Mouse (Mus musculus) bone marrow macrophage, adult 2 months (primary cell): ENCODE results near the gene Lgr4. TPM values are rescaled to one million over a fixed set of nuclear protein-coding genes. Genes with fewer than 3 reads are reported as not detected.
A peak's percentile ranks its signal among the peaks of the same experiment; 100 is the strongest.

Experiments
- H3K27ac ChIP-seq: 2 replicates; pipeline ENCODE4 v1.5.1; 2012; ENCODE audit warnings: low read depth, low read length; ENCODE audit not compliant: insufficient read depth
- H3K4me1 ChIP-seq: 2 replicates; pipeline ENCODE4 v1.6.1; 2012; ENCODE audit warnings: low read length; ENCODE audit not compliant: control insufficient read depth, insufficient read depth
- H3K4me3 ChIP-seq: 2 replicates; pipeline ENCODE4 v1.5.1; 2012; ENCODE audit warnings: mild to moderate bottlenecking, low read length, moderate library complexity; ENCODE audit not compliant: insufficient read depth
- CTCF ChIP-seq: IDR thresholded peaks from 2 replicates; pipeline ENCODE4 v1.5.1; 2012; ENCODE audit warnings: low read depth, mild to moderate bottlenecking, low read length, moderate library complexity
- POLR2A ChIP-seq: IDR thresholded peaks from 2 replicates; pipeline ENCODE4 v1.6.1; 2012; ENCODE audit warnings: mild to moderate bottlenecking, low read depth, low read length, borderline replicate concordance
- polyA plus RNA-seq: library from polyadenylated mRNA; stranded (reverse); fragments of >200 nt; gene quantifications from 2 replicates; pipeline ENCODE4 v1.2.4, GENCODE M21; 2012; ENCODE audit not compliant: missing spikeins, insufficient read depth, insufficient read length

Gene Lgr4
- polyA plus RNA-seq, 1 experiment, result 0.43 TPM

DNA sequence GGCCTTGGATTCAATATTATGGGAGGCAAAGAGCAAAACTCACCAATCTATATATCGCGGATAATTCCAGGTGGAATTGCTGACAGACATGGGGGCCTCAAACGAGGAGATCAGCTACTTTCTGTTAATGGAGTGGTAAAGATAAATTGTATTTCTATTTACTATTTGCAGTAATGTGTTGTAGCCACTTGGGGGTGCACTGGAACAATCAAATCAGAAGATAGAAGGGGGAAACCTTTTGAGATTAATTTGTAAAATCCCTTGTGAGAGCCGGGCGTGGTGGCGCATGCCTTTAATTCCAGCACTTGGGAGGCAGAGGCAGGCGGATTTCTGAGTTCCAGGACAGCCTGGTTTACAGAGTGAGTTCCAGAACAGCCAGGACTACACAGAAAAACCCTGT is 21.1 kb upstream of the Lgr4 start:
- Histone ChIP-seq H3K4me3 (no peak overlapping the region), H3K4me1 (peaks cover 19% of the 10 kb centered on the region), H3K27ac (no peak overlapping the region)
- no peak for TF ChIP-seq POLR2A
- TF ChIP-seq CTCF, result no peak

DNA sequence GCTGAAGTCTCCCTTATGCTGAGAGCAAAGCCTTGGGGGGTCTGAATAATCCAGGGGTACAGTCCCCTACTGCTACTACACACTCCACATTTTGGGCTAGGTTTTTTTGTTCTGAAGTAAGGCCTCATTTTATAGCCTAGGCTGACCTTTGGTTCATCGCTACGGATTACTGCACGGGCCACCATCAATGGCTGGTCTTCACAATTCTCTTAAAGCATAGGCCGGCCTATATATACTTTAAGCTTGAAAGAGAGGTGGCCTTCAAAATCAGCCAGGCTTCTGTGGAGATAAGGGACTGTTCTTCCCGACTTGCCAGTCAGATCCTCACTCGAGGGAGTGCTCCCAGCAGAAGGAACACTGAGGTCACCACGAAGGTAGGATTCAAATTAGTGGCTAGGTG is 14.6 kb upstream of the Lgr4 start:
- no peak overlapping the region for H3K4me3 ChIP-seq
- H3K4me1 ChIP-seq, result no peaks in the 10 kb centered on the region
- TF ChIP-seq POLR2A (no peak), CTCF (no peak)
- H3K27ac ChIP-seq, result no peak overlapping the region

DNA sequence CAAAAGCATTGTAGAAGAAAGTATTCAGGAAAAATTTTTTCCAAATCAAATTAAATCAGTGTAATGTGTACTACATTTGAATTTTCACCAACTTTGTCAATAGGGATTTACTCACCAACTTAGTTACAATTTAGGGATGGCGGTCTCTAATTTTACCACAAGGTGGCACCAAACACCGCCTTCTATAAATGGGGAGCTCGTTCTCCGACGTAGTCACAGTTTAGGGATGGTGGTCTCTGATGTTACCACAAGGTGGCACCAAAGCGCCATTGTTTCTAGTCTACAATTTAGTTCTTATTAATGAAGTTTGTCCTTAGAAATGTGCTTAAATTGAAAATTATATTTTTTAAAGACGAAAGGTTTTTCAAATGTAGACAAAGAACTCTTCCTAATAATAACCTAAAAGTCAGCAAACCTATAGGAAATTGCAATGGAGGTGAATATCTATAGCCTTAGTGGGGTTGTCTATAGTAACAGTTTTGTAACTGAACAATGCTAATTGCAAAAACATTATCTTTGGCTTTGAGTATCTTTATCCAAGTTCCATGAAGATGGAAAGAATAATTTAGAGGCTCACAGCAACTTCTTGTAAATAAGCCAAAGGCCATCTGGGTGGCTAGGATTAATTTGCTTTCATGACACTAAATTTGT is 13.2 kb upstream of the Lgr4 start:
- Histone ChIP-seq H3K4me3 (no peak overlapping the region), H3K4me1 (no peaks in the 10 kb centered on the region), H3K27ac (no peak overlapping the region)

DNA sequence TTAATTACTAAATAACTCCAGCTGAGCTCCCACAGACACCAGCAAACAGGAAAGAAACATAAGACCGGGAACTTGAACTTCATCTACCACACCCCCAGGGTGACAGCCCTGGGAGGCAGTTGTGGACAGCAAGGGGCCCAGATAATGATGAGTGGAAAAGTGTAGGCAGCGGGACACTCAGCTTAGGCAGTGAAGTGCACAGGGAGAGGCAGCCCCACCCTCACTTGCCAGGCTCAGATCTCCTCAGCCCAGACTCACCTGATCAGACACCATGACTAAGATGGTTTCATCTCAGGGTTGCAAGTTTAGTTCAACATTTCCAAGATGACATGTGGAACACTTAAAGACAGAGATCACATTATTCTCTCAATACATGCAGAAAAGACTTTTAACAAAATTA is 8.3 kb upstream of the Lgr4 start:
- Histone ChIP-seq H3K4me3 (no peak overlapping the region), H3K4me1 (no peaks in the 10 kb centered on the region), H3K27ac (no peak overlapping the region)
- TF ChIP-seq CTCF (no peak), POLR2A (no peak)

More for the DNA sequence above, 13.2 kb upstream of the Lgr4 start:
- no peak for TF ChIP-seq POLR2A
- TF ChIP-seq CTCF, result peak; percentile 42

DNA sequence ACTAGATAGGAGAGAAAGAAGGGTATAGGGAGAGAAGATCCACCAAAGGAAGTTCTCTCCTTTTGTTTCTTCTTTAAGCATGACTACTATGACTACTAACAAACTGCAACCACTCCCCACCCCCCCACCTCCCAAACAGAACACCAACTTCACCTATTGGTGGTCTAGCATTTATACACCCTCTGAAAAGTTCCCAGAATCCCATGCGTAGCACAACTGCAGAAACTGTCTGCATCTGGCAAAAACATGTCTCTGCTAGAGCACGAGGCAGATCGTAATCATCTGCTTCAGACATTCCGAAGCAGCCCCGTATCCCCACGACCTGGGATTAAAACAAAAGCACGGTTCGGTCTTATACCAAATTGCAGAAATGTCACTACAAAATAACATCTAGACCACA is 5.2 kb upstream of the Lgr4 start:
- no peaks in the 10 kb centered on the region for H3K4me1 ChIP-seq
- no peak overlapping the region for H3K27ac ChIP-seq
- TF ChIP-seq POLR2A (no peak), CTCF (no peak)
- no peak overlapping the region for H3K4me3 ChIP-seq

DNA sequence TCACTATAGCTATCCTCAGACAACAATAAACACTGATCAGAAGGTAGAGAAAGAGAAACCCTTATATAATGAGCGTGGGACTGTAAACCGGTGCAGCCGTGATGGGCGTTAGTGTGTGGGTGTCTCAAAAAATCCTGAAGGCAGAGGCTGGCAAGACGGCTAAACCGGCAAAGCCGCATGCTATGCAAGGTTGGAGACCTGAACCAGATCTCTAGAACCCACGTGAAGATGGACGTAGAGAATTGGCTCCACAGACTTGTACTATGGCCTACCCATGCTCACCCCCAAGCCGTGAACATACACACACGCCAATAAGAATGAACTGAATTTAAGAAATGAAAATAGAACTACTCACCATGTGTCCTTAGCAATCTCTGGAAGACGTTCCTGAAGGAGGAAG is 4.7 kb upstream of the Lgr4 start:
- no peak overlapping the region for H3K27ac ChIP-seq
- H3K4me1 ChIP-seq, result no peaks in the 10 kb centered on the region
- no peak overlapping the region for H3K4me3 ChIP-seq
- TF ChIP-seq POLR2A (no peak), CTCF (no peak)

DNA sequence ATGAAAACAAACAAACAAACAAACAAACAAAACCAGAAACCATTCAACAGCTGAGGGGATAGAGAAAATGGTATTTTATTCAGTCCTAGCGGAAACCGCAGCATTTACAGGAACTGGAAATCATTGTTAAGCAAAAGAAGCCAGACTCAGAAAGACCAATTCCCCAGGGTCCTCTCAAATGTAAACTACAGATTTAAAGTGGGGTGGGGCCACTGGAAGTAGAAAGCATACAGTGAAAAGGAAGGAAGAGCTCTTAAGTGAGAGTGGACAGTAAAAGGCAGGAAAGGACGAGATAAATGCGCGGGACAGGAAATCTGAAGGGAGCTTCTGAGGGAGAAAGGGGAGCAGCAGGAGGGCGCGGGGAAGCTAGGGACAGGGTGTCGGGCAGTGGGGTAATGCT is 4.2 kb upstream of the Lgr4 start:
- Histone ChIP-seq H3K4me1 (no peaks in the 10 kb centered on the region), H3K27ac (no peak overlapping the region), H3K4me3 (no peak overlapping the region)
- no peak for TF ChIP-seq POLR2A
- TF ChIP-seq CTCF, result no peak

DNA sequence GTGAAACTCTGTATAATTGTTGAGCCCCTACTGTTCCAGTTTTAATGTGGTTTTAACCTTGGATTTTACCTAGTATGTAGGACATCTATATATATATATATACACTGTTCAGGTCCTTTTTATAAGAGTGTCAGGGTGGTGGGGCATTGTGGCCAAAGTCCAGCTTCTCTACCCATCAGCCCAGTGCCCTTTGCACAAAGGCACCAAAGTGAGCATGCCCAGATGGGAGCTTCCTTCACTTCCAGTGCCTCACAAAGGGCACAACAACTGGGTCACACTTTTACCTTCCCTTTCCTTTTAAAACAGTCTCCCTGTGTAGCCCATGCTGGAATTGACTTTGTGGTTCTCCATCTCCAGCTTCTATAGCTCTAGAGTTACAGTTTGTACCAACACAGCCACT is 2.8 kb upstream of the Lgr4 start:
- peaks cover 2% of the 10 kb centered on the region; the same call in 1 of the 2 replicates for H3K4me1 ChIP-seq
- no peak overlapping the region for H3K27ac ChIP-seq
- TF ChIP-seq POLR2A (no peak), CTCF (no peak)
- no peak overlapping the region for H3K4me3 ChIP-seq

DNA sequence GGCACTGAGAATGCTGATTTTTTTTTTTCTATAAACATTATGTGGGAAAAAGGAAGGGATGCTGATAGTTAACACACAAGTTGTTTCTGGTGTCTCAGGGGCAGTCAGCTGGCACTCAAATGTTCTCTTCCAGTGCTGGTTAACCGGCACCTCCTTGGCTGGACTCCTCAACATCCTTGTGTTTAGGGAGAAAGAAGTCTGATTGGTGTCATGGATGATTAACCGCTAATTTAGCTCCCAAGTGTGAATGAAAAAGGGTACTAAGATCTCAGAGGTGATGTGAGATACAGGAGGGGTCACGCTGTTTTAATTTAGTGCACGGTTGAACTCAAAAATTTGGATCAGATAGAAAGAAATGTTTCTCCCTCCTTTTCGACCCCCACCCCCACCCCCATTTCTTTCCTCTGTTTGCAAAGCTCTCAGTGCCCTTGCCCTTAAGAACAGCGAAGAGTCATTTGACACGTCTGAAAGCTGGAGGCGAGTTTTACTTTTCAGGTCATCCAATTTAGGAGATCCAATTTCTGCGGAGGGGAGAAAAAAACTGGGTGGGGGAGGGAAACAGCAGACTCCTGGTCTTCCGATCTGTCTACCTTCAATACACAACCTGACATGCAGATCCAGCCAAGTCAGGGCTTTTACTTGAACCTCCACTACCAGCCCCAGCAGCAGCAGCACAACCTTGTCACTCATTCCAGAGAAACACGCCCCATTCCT is 508 bp upstream of the Lgr4 start:
- Histone ChIP-seq H3K27ac (no peak overlapping the region), H3K4me1 (peaks cover 2% of the 10 kb centered on the region; the same call in 1 of the 2 replicates), H3K4me3 (peak overlapping the region; percentile 13; the same call in 1 of the 2 replicates)
- no peak for TF ChIP-seq CTCF
- no peak for TF ChIP-seq POLR2A

DNA sequence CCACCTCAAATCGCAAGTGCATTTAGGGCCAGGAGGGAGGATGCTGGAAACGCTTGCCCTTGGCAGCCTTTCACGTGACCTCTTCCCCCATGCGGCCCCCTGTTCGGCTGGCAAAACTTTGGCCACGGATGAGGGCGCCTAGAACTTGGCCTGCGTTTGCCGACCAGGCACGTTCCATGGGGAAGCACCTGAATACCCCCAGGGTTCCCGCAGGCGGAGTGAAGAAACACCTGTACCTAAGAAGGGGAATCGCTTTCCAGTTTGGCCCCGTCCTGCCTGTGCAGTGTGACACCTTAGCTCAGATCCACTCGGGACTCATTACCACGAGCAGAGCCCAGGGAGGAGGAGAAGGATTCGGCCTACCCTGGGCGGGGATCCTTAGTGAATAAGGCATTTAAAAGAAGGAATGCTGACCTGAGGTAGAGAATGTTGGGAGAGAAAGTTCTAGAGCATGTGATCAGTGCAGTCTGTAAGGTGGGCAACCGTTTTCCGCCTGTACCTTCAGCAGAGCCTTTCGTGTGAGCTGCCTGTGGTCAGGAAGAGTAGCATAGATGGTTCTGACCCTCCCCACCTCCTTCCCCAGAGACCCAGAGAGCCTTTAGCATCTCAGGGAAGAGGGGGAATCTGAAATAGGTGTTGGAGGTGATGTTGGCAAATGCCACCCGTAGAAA is 1.3 kb downstream of the Lgr4 start:
- TF ChIP-seq CTCF (no peak), POLR2A (no peak)
- H3K4me3 ChIP-seq, result peak overlapping the region; percentile 67
- peaks cover 2% of the 10 kb centered on the region; the same call in 1 of the 2 replicates for H3K4me1 ChIP-seq
- no peak overlapping the region for H3K27ac ChIP-seq
